Mouse (Mus musculus) layer of hippocampus, adult 8-10 months (tissue): ENCODE data around the gene Rora. TPM values are rescaled to one million over a fixed set of nuclear protein-coding genes. Genes with fewer than 3 reads are reported as not detected.

ENCODE experiments used
- DNase-seq, 2 experiments: peaks; one replicate each; pipeline ENCODE4 v3.0.0; 2022; ENCODE audit warnings: low spot score in 2 of 2
- total RNA-seq, 4 experiments: library from RNA; stranded (reverse); gene quantifications; 2 replicates each; pipeline ENCODE4 v1.2.4; 2022

Rora gene
- total RNA-seq, 4 experiments from 2014 or later: 35.1 to 41.5 (median 36.6) TPM

DNA sequence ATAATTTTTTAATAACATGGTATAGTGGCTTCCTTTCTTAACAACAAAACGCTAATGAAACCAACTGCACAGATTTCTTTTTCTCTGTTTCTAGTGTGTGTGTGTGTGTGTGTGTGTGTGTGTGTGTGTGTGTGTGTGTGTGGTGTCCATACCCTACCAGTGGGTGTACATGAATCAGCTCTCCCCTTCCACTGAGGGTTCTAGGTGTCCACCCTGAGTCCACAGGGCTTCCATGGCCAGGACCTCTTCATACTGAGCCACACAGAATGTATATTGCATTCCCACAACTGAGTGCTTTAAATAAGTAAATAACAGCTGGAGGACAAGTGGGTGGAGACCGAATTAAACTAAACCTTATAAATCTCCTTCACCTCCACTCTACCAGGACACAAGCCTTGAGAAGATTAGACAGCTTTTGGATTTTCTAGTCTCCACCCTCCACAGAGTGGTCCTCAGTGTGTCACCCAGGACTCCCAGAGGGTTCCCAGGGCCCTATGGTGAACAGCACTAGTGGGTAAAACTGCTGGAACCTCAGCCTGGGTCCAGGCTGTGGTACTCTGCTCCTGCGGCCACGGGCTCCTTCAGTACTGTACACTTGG, 649.9 kb downstream of the Rora start:
- DNase-seq: no peak

DNA sequence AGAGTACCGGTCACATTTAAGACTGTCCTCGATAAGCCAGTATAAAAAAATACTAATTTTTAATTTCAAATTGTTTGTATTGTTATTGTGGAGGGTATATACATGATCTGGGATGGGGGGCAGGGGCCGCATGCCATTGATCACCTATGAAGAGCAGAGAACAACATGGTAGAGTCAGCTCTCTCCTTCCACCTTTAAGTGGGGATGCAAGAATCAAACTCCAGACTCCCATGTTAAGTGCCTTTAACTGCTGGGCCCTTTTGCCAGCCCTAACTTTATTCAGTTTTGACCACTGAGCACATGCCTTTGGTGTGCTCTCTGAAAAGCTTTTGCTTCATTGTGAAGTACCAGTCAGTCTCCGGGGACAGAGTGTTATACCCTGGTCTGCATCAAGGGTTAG, 650.4 kb downstream of the Rora start:
- no peak for DNase-seq

DNA sequence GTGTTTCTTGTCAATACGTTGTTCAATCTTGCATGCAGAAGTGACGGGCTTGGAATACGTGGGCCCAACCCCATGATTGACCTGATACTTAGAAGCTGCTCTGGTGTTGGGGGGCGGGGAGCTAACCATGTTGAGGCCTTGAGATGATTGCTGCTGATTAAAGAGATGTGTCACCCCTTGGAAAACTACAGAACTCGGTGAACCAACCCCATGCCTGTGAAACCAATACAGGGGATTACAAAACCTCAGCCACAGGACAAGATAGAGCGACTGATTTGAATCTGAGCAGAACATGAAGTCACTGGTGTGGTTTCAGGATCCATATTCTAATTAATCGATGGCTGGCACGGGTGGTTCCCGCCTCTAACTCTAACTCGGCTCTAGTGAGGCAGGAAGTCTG, 650.9 kb downstream of the Rora start:
- no peak for DNase-seq

DNA sequence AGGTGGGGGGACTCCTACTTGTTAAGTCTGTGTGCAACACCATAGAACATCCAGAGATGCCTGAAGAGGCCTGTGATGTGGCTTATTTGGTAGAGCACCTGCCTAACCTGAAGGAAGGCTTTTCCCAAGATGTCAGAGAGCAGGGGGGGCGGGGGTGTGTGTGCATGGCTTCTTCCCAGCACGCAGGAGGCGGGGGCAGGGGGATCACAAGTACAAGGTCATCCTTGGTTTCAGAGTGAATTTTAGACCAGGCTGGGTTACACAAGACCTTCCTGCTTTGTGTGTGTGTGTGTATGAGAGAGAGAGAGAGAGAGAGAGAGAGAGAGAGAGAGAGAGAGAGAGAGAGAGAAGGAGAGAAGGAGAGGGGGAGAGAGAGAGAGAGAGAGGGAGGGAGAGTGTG, 651.4 kb downstream of the Rora start:
- DNase-seq: no peak

DNA sequence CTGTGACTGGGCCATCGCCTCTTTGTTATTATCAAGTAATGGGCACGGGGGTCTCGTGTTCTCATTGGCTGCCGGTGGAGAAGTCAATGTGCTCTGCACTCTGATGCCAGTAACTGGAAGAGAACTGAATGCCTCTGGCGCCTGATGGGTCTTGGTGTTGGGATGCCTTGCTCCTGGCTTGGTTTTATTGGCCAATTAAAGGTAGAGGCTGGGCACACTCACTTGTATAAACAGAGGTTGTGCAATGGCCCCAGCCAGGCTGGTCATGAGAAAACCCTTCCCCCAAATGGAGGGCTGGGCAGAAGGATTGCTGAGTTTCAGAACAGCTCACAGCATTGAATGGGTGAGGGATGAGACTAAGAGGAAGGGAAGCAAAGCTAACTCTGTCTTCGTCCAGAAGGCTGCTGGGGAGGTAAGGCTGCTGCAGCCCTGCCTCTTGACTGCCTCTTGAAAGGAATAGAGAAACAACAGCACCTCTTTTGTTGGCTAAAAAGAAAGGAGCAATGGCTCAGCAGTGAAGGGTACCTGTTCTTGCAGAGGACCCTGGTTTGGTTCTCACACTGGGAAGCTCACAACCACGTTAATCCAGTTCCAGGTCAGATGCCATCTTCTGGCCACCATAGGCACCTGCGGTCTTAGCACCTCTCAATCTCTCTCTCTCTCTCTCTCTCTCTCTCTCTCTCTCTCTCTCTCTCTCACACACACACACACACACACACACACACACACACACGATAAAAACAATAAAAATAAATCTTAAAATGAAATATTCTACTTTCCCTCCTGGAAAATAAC, 653.3 kb downstream of the Rora start:
- peak; percentile 9 to 26 for DNase-seq

DNA sequence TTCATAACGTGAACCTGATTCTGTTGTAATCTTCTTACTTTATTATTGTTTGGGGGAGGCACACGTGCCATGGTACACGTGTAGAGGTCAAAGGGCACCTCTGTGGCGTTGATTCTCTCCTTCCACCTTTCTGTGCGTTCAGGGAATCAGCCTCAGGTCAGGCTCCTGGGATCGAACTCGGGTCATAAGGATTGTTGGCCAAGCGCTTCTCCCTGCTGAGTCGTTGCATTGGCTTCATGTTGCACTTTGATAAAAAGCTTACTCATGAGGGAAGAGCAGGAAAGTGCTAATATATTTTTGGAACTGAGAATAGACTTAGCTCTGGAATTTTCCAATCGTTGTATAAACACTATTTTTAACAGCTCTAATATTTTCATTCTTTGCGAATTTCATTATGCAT, 654.4 kb downstream of the Rora start:
- DNase-seq: no peak

DNA sequence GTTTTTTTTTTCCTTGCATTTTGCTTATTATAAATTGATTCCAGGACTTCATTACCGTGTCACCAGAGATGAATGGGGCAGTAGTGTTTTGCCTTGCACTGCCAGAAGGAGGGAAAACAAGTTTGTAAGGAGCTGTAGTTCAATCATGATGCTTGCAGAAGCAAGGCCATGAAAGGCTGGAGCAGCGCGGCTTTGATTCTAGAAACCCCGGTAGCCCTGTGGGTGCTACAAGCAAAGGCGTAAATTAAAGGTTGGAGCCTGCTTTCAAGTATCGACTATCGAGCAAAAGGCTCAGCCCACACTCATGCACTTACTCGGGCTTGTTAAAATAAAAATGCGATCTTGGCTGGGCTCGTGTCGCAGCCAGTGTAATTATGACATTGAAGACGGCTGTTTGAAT, 656.9 kb downstream of the Rora start:
- no peak for DNase-seq

DNA sequence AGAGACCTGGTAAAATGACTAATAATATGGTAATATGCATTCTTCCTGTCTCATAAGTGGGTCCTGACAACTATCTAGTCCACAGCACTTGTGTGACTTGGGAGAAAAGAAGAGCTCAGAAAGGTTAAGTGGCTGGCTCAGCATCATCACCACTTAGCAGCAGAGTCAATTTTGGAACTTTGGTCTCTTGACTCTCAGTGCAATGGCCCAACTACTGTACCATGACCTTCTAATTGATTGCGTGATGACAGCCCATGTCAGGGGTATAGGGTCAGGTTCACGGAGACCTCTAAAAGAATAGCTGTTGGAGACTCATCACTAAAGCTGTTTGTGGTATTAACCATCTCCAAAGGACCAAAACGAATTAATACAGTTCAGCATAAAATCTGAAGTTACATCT, 659.7 kb downstream of the Rora start:
- no peak for DNase-seq

DNA sequence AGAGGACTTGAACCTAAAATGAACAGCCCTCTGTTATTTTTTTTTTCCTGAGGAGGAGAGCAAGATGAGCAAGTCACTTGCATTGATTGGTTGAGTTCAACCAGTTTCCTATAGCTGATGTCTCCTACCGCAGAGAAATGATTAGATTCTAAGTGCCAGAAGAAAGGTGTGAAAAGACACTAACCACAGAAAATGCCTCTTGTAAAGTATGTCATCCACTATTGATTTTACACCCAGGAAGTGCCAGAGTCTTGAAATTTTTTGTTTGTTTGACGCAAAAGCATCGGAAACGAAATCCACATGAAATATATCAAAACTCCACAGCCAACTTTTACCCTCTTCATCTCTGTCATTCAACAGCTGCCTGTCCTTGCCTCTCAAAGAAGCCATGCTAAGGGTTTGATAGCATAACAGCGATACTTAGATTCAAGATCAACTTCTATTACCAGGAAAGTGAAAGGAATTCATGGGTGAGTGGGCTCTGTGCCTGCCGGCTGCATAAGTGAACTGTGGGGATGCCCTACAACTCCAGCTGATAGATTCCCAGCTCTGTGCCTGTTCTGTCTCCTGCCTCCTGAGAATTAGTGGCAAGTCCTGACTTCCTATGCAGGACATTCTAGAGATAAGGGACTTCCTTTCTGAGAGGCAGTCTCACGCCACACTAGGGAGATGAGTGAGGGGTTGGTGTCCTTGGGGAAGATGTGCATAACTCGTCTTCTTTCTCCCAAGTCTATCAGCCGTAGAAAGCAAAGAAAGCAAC, 661.0 kb downstream of the Rora start:
- DNase-seq: no peak

DNA sequence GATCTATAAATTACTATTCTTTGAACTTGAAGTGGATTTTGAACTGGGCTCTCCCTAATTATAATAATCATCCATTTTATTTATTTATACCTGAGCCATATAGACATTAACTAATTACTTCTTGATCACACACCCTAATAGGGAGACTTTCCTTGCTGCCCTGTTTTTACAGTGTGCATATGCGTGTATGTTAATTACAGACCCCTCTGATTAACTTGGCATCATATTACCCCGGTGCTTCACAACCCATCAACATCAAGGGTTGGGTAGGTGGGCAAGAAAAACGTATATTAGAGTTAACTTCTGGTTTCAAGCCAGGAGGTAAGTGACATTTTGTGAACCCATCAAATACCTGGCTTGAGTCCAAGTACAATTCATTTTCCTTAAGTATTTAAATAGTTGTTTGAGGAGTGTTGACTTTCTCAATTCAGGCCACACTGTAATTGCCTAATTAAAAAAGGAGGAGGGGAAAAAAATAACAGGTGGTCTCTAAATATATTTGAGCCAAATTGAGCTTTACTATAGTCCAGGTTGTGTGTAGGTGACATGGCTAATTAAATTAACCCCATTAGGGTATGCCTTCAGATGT, 664.0 kb downstream of the Rora start:
- DNase-seq: no peak

DNA sequence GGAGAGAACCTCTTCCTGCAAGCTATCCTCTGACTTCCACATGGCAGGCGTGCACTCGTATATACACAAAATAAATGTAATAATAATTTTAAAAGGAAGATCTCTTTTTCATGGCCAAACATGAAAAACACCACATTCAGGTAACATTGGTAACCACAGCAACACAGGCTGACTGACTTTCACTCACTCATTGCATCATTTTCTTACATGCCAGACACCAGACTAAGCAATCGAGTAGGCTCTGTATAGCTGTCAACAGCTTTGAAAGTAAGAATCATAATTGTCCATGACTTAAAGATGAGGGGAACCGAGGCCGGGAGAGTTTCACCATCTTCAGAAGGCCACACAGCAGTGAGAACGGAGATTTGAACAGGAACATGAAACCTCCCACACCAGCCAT, 665.8 kb downstream of the Rora start:
- DNase-seq: no peak

DNA sequence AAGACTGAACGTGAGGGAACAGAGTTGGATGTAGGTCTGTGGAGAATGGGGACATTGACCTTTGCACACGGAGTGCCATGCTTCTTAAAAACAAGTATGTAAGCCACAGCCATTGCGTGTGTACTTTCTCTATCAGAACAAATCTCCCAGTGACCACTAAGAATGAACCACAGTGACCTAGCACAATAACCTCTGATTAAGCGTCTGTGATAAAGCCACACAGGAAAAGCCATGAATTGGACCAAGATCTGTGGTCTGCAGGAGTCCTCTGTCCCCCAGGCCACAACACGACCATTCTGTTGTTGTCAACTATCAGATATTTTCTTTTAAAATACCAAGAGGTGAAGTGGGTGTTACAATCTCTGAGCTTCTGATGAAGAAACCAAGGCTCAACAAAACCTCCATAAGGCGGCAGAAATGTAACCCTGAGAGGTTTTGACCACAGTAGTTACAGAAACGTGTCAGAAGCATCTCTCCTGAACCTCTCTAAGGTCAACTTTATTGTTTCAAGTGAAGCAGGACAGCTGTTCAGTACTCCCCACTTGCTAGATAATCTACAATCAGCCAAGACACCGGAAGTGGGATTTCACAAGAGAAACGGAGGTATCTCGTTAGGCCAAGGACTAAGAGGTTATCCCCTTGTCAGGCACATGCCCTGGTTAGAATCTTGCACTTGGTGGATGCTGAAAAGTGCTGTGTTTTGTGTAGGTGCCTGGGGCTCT, 666.5 kb downstream of the Rora start:
- no peak for DNase-seq

DNA sequence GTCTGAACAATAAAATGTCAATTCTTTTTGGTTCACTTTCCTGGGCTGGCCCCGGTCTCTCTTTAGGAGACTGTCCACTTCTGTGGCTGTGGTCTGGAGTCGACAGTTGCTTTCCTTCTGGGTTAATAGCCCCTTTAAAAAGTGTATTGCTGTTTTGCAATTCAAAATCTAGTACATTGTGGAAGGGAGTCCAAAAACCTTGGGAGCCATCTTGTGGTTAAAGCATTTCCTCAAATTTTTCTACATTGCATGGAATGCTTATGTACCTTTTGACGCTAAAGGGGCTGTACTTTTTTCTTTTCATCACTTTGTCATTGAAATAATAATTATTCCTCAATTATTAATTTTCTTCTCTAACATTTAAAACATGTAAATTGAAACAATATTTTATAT, 667.0 kb downstream of the Rora start:
- no peak for DNase-seq

DNA sequence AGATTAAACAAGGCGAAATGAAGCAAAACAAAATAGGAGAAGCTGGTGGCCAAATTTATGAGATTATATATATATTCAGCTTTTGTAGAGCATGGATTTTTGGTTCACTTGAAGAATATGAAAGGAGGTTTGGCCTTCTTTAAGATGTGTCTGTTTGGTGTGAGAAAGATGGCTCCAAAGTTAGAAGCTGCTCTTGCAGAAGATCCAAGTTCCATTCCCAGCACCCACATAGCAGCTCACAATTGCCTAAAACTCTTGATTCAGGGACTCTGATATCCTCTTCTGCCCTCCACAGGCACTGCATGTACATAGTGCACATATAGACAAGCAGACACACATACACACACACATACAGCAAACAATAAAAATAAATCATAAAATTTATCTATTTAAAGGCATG, 668.4 kb downstream of the Rora start:
- no peak for DNase-seq

DNA sequence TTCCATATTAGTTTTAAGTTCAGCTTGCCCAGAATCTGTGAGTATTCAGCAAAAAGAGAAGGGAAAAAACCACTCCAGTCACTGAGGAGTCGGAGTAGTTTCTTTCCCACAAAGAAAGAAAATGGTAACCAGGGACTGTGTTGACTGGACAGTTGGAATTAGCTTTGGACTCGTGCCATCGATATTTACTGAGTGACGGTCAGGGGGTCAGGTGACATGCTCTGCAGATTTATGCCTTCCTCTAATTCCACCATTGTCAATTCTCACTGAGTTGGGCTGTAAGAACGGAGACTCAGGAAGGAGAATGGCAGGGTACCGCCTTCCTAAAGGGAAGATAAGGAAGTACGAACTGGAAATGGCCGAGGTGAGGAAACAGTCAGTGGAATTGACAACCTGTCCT, 670.2 kb downstream of the Rora start:
- no peak for DNase-seq

DNA sequence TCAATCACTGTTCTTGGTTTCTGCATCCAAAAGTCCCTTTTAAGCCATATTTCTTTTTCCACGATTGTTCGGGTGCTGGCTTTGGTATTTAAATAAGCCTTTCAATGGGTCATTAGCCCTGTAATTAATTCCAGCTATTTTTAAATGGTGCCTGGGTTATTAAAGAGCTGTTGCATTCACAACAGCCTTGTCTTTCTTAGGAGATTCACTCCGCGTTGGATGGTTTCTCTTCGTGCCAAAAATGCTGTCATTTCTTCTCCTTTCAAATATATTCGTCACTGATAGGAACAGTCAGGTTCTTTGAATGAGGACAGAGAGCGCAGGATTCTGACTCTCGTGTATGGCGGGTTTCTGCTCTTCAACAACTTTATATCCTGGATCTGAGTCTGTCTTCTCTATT, 673.5 kb downstream of the Rora start:
- DNase-seq: no peak

DNA sequence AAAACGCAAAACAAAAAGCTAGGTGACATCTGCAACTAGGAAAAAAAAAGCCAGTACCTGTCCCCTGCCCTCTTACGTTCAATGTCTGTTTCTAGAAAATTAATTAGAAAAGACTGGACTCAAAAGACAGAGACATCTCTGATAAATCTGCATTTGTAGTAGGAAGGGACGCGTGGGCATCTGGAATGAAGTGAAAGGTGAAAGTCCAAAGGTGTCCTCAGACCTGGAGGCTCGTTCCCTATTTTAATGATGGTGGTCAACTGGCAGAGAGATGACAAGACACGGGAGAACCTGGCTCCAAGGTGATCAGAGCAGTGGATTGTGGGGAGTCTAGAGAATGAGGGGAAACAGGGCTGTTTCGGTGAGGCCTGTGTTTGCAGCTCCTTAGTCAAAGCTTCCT, 674.0 kb downstream of the Rora start:
- no peak for DNase-seq

DNA sequence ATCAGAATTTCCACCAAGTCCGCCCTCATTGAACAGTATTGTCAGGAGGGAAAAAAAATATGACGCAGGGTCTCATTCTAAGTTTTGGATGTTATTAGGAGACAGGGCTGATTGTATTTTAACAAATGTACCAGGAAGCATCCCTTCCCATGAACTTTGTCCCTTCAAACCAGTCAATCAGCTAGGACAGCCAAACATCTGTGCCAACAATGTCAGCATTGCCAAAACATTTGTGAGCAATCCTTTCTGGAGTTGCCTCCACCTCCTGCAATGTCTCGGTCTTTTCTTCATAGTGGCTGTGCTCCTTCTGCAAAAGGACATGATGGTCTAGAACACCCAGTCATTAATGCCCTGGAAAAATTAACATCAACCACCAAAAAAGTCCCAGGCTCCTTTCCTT, 678.2 kb downstream of the Rora start:
- no peak for DNase-seq

DNA sequence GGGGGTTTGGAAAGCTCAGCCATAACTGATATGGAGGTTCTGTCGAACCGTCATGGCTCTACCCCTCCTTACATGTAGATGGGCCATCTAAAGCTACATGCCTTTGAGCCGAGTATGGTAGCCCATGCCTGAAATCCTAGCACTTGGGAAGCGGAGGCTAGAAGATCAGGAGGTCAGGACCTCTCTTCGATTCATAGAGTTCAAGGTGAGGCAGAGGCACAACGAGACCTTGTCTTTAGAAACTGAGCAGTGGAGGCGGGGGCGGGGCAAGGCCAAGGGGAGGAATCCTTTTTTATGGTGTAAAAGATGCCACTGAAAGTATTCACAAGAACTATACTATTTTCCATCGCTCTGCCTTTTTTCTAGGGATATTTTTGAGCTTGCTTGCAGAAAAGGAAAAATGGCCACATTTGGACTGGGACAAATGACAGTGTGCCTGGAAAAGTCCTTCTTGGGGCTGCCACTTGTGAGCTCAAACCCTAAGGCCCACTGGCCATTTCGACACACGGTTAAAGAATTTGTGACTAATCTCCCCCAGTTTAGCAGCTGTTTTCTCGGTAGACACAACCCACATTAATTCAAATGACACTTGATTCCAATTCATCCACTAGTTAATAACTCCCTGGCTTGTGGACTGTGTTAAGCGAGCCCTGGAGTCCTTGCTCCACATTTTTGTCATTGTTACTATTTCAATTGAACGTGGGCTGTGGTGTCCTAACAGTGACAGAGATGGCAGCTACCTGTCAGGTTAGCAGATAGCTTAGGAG, 679.4 kb downstream of the Rora start:
- no peak for DNase-seq

DNA sequence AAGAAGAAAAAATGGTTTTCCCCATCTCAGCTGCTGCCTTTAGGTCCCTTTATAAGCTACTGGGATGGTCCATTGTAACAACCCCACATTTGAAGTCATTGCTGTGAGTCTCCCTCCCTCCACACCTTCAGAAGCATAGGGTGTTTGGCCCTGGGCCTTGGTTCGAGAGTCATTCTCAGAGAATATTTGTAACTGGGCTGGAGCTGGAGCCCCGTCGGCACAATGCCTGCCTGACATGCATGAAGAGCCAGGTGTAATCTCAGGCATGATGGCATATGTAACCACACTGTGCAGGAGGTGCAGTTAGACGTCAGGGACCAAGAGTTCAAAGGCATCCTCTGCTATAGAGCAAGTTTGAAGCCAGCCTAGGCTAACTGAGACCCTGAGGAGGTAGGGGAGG, 680.1 kb downstream of the Rora start:
- DNase-seq: no peak

DNA sequence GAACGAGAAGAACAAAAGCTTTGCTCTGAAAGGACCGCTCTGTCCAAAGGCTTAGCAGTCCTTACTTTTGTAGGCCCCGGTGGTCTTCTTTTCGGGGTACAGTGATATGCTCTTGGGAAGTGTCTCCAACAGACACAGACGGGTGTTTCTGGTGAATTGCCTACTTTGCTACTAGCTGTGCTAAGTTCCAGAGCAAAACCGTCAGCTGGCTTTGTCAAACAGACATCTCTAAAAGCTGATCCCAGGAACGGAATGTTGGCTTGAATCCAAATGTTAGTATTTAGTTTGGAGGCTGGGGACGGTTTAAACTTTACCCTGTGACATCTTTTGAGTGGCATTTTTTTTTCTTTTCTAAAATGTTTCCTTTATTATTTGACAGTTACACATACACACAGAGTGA, 680.5 kb downstream of the Rora start:
- DNase-seq: no peak
